Mouse (Mus musculus): ENCODE data around the gene Erich3. TPM values are rescaled to one million over a fixed set of nuclear protein-coding genes. Genes with fewer than 3 reads are reported as not detected.

Erich3 gene
- polyA plus RNA-seq, 1 experiment = 0.30 TPM

GRCm38 (mm10) chr3:154673326-154673725 is 9.7 kb downstream of the Erich3 start:
- DNase-seq (ENCODE audit: low read depth) = no peak

- DNase-seq (ENCODE audit: low read depth) = no peak
Observed at GRCm38 (mm10) chr3:154682570-154682969, 18.9 kb downstream of the Erich3 start.

- DNase-seq (ENCODE audit: low read depth) = no peak
Observed at GRCm38 (mm10) chr3:154683667-154684066, 20.0 kb downstream of the Erich3 start.

- DNase-seq (ENCODE audit: low read depth) = no peak
Observed at GRCm38 (mm10) chr3:154690260-154690659, 26.6 kb downstream of the Erich3 start.

- no peak for DNase-seq (ENCODE audit: low read depth)
Observed at GRCm38 (mm10) chr3:154691897-154692571, 28.4 kb downstream of the Erich3 start.

- no peak for DNase-seq (ENCODE audit: low read depth)
Observed at GRCm38 (mm10) chr3:154692572-154692922, 28.9 kb downstream of the Erich3 start.

- no peak for DNase-seq (ENCODE audit: low read depth)
Observed at GRCm38 (mm10) chr3:154693902-154694301, 30.2 kb downstream of the Erich3 start.

GRCm38 (mm10) chr3:154696611-154697010 is 33.0 kb downstream of the Erich3 start:
- DNase-seq (ENCODE audit: low read depth) = no peak

GRCm38 (mm10) chr3:154698907-154699306 is 35.2 kb downstream of the Erich3 start:
- no peak for DNase-seq (ENCODE audit: low read depth)

- no peak for DNase-seq (ENCODE audit: low read depth)
Observed at GRCm38 (mm10) chr3:154700296-154700695, 36.6 kb downstream of the Erich3 start.

GRCm38 (mm10) chr3:154700735-154701134 is 37.1 kb downstream of the Erich3 start:
- DNase-seq (ENCODE audit: low read depth) = no peak

- no peak for DNase-seq (ENCODE audit: low read depth)
Observed at GRCm38 (mm10) chr3:154704755-154705154, 41.1 kb downstream of the Erich3 start.

GRCm38 (mm10) chr3:154708150-154708549 is 44.5 kb downstream of the Erich3 start:
- DNase-seq (ENCODE audit: low read depth) = no peak

GRCm38 (mm10) chr3:154723198-154723597 is 59.5 kb downstream of the Erich3 start:
- DNase-seq (ENCODE audit: low read depth) = no peak

GRCm38 (mm10) chr3:154731431-154731830 is 67.8 kb downstream of the Erich3 start:
- DNase-seq (ENCODE audit: low read depth) = no peak

GRCm38 (mm10) chr3:154741496-154741895 is 77.8 kb downstream of the Erich3 start:
- no peak for DNase-seq (ENCODE audit: low read depth)

- DNase-seq (ENCODE audit: low read depth) = no peak
Observed at GRCm38 (mm10) chr3:154742927-154743326, 79.3 kb downstream of the Erich3 start.

GRCm38 (mm10) chr3:154744317-154744716 is 80.7 kb downstream of the Erich3 start:
- no peak for DNase-seq (ENCODE audit: low read depth)

GRCm38 (mm10) chr3:154754505-154754904 is 90.8 kb downstream of the Erich3 start:
- no peak for DNase-seq (ENCODE audit: low read depth)

- no peak for DNase-seq (ENCODE audit: low read depth)
Observed at GRCm38 (mm10) chr3:154755225-154755624, 91.6 kb downstream of the Erich3 start.

- no peak for DNase-seq (ENCODE audit: low read depth)
Observed at GRCm38 (mm10) chr3:154758089-154758488, 94.4 kb downstream of the Erich3 start.

GRCm38 (mm10) chr3:154761108-154761507 is 97.4 kb downstream of the Erich3 start:
- DNase-seq (ENCODE audit: low read depth) = no peak

GRCm38 (mm10) chr3:154763374-154763773 is 99.7 kb downstream of the Erich3 start:
- DNase-seq (ENCODE audit: low read depth) = no peak

- no peak for DNase-seq (ENCODE audit: low read depth)
Observed at GRCm38 (mm10) chr3:154764115-154764514, 100.5 kb downstream of the Erich3 start.
